Comparison of ENCODE assay signal across 18 mouse cellular contexts in the genomic region with DNA sequence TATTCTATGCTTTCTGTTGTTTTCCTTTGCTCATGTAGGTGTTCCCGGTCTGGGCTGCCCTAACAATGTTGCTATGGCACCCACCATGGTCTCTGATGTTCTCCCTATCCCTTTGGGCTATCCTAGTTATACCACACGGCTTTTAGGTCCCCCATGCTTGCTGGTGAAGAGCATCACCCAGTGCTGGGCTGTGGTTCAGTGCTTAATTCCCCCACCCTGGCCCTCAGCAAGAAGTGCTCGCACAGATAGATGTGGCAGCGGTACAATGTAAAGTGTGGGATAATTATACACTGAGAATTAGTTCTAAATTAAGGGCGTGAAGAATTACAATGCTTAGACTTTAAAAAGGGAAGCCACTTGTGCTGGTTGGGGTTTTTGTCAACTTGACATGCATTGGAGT.
"Had no signal": no experiment of that assay in that cellular context is flagged by ENCODE, and none has a peak within 500 bp of the region (broad histone marks: within the 10 kb centered on the region; RNA-seq: fewer than 3 reads in every experiment).

No protein-coding gene starts in this region.

- DNase-seq: lung, adult 18-20 months; lung, embryonic 14.5 days; lung, postnatal 10 days; lung, postnatal 4 days; retina, postnatal 1 day; right cerebral cortex, adult 18-20 months; right cerebral cortex, postnatal 25 days; right cerebral cortex, postnatal 4 days; spleen, adult 18-20 months; thymus, adult 2 months; thymus, postnatal 25 days; thymus, postnatal 4 days had no signal

- H3K27ac ChIP-seq: liver, embryonic 14.5 days; midbrain, embryonic 13.5 days; midbrain, embryonic 15.5 days; neural tube, embryonic 12.5 days had no signal

- H3K4me3 ChIP-seq: megakaryocyte, embryonic 14.5 days; midbrain, embryonic 13.5 days; midbrain, embryonic 15.5 days; neural tube, embryonic 12.5 days had no signal

- H3K9ac ChIP-seq: liver, embryonic 14.5 days; lung, embryonic 14.5 days; midbrain, embryonic 13.5 days; midbrain, embryonic 15.5 days; neural tube, embryonic 12.5 days had no signal

- H3K27me3 ChIP-seq: midbrain, embryonic 13.5 days; midbrain, embryonic 15.5 days; neural tube, embryonic 12.5 days had no signal

- H3K9me3 ChIP-seq: megakaryocyte, embryonic 14.5 days; midbrain, embryonic 13.5 days; midbrain, embryonic 15.5 days; neural tube, embryonic 12.5 days had no signal

- H3K4me1 ChIP-seq: midbrain, embryonic 13.5 days; midbrain, embryonic 15.5 days; neural tube, embryonic 12.5 days had no signal

- H3K4me2 ChIP-seq: lung, embryonic 14.5 days; midbrain, embryonic 11.5 days; midbrain, embryonic 13.5 days; midbrain, embryonic 15.5 days; neural tube, embryonic 12.5 days had no signal

- H3K36me3 ChIP-seq: midbrain, embryonic 13.5 days; midbrain, embryonic 15.5 days; neural tube, embryonic 12.5 days had no signal

- ATAC-seq: midbrain, embryonic 13.5 days; midbrain, embryonic 15.5 days had no signal
